Mouse (Mus musculus): ENCODE data around the gene Gdi1. TPM values are rescaled to one million over a fixed set of nuclear protein-coding genes. Genes with fewer than 3 reads are reported as not detected.
"Not testable (repeated sequence)": the region's sequence is repeated elsewhere in the genome, so short reads cannot be mapped to it uniquely, and the experiment has no call there.

Gdi1 gene
- polyA plus RNA-seq, 1 experiment = 160 TPM

GRCm38 (mm10) chrX:74328725-74329161, 23.9 kb downstream of the Gdi1 start, which contains the start of gene Plxna3:
Gene Plxna3 (plus strand): TSS chrX:74329066.
- peak within 1 kb of the TSS; percentile 34; the same call in 1 of the 2 replicates for H3K27ac ChIP-seq (ENCODE audit: insufficient read depth, low read depth, low read length)
- H3K4me3 ChIP-seq (ENCODE audit: insufficient read depth, low read length) = peak within 1 kb of the TSS; percentile 57

DNA sequence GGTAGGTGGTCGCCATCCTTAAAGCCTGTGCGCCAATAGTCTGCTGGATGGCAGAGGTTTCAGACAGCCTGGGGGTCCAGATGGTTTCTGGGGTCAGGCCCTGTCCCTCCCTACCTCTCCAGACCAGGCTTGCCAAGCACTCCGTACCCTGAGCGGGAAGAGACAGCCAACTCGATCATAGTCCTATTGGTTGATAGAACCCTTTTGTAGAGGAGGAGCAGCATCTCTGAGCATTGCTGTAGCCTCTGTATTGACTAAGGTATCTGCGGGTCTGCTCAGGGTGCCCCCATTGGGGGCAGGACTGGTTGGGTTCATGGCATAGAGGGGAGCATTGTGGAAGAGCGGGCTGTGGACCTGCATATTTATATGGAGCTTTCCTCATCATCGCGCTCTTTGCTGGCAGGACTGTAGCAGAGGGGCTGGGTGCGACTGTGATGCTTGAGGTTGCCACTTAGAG, 24.4 kb downstream of the Gdi1 start:
- Histone ChIP-seq H3K4me3 (ENCODE audit: insufficient read depth, low read length) (peak overlapping the region; percentile 57), H3K27ac (ENCODE audit: insufficient read depth, low read depth, low read length) (no peak overlapping the region), H3K4me1 (ENCODE audit: control insufficient read depth, insufficient read depth, low read length) (peaks cover 5% of the 10 kb centered on the region)
- TF ChIP-seq POLR2A (IDR thresholded peaks at IDR 0.05; ENCODE audit: borderline replicate concordance, low read depth, low read length) (no peak), CTCF (IDR thresholded peaks at IDR 0.05; ENCODE audit: low read depth, low read length) (no peak)

More at GRCm38 (mm10) chrX:74328725-74329161, 23.9 kb downstream of the Gdi1 start, which contains the start of gene Plxna3:
- peaks cover 5% of the 10 kb centered on the region for H3K4me1 ChIP-seq (ENCODE audit: control insufficient read depth, insufficient read depth, low read length)
- TF ChIP-seq CTCF (IDR thresholded peaks at IDR 0.05; ENCODE audit: low read depth, low read length) (no peak), POLR2A (IDR thresholded peaks at IDR 0.05; ENCODE audit: borderline replicate concordance, low read depth, low read length) (no peak)

DNA sequence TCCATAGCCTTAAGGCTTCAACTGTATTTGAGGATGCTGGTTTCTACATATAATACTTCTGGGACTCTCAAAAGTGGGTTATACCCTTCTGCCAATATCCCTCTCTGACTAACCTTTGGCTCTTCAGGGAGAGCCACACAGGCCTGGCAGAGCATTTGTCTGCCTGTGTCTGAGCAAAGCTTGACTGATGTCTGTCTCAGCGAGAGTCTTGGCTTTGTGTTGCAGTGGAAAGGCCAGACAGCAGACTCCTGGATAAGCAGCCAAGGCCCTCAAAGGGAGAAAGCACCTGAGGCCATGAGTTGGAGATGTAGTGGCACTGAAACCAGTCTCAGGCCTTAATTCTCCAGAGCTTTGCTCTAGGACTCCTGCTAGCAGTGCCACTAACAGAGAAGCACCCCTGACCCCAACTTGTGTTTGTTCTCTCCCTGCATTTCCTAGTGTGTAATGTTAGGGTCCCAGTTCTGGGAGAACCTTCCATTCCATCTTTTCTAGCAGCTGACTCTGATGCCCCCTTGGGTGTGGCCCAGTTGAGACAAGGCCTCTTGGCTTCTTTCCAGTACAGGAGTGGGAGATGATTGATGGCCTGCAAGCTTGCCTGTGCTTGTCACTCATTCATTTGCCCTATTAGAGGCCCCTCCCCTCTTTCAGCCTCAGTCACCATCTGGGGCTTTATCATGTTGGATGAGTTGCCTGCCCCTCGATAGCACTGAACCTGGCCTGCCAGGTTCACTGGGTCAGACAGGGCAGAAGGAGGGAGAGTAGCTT, 25.6 kb downstream of the Gdi1 start:
- H3K4me1 ChIP-seq (ENCODE audit: control insufficient read depth, insufficient read depth, low read length) = peaks cover 5% of the 10 kb centered on the region
- TF ChIP-seq POLR2A (IDR thresholded peaks at IDR 0.05; ENCODE audit: borderline replicate concordance, low read depth, low read length) (no peak), CTCF (IDR thresholded peaks at IDR 0.05; ENCODE audit: low read depth, low read length) (no peak)
- H3K27ac ChIP-seq (ENCODE audit: insufficient read depth, low read depth, low read length) = no peak overlapping the region
- H3K4me3 ChIP-seq (ENCODE audit: insufficient read depth, low read length) = no peak overlapping the region

- Histone ChIP-seq H3K4me3 (ENCODE audit: insufficient read depth, low read length) (peak overlapping the region; percentile 77), H3K27ac (ENCODE audit: insufficient read depth, low read depth, low read length) (no peak overlapping the region), H3K4me1 (ENCODE audit: control insufficient read depth, insufficient read depth, low read length) (no peaks in the 10 kb centered on the region)
- TF ChIP-seq CTCF (IDR thresholded peaks at IDR 0.05; ENCODE audit: low read depth, low read length) (no peak), POLR2A (IDR thresholded peaks at IDR 0.05; ENCODE audit: borderline replicate concordance, low read depth, low read length) (no peak)
Observed at GRCm38 (mm10) chrX:74352645-74353466, 48.1 kb downstream of the Gdi1 start.

DNA sequence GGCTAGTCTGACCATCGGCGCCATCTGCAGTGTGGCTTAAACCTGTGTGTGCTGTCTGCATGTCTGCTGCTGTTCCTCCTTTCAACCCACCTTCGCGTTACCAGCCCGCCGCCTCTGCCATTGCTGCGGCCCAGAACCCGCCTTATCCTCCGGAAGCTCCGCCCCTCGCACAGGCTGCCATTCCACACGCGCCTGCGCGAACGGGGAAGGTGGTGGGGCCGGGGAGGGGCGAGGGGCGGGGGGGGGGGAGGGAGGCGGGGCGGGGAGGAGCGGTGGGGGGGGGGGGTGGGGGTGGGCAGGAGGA, 48.6 kb downstream of the Gdi1 start, which contains the start of gene Lage3:
Gene Lage3, minus strand, starts transcription at position 152 of the 304 bp plus-strand sequence.
- Histone ChIP-seq H3K4me3 (ENCODE audit: insufficient read depth, low read length) (peak within 1 kb of the TSS; percentile 77), H3K27ac (ENCODE audit: insufficient read depth, low read depth, low read length) (no peak within 1 kb of the TSS)
- no peak for TF ChIP-seq POLR2A (IDR thresholded peaks at IDR 0.05; ENCODE audit: borderline replicate concordance, low read depth, low read length)
- no peak for TF ChIP-seq CTCF (IDR thresholded peaks at IDR 0.05; ENCODE audit: low read depth, low read length)

GRCm38 (mm10) chrX:74357069-74357468, 52.3 kb downstream of the Gdi1 start:
- not testable (repeated sequence) for H3K27ac ChIP-seq (ENCODE audit: insufficient read depth, low read depth, low read length); H3K4me1 ChIP-seq (ENCODE audit: control insufficient read depth, insufficient read depth, low read length); H3K4me3 ChIP-seq (ENCODE audit: insufficient read depth, low read length)

More for the DNA sequence above, 48.6 kb downstream of the Gdi1 start, which contains the start of gene Lage3:
- no peaks in the 10 kb centered on the region for H3K4me1 ChIP-seq (ENCODE audit: control insufficient read depth, insufficient read depth, low read length)

GRCm38 (mm10) chrX:74359171-74359570, 54.4 kb downstream of the Gdi1 start:
- no peak for TF ChIP-seq CTCF (IDR thresholded peaks at IDR 0.05; ENCODE audit: low read depth, low read length)
- TF ChIP-seq POLR2A (IDR thresholded peaks at IDR 0.05; ENCODE audit: borderline replicate concordance, low read depth, low read length) = no peak
- no peaks in the 10 kb centered on the region for H3K4me1 ChIP-seq (ENCODE audit: control insufficient read depth, insufficient read depth, low read length)
- no peak overlapping the region for H3K4me3 ChIP-seq (ENCODE audit: insufficient read depth, low read length)
- H3K27ac ChIP-seq (ENCODE audit: insufficient read depth, low read depth, low read length) = no peak overlapping the region

Other genes with a start within 250 kb of the Gdi1 start
- not detected in 2 replicates for gene Opn1mw, start 177.5 kb upstream of the Gdi1 start, polyA plus RNA-seq (2012; ENCODE audit: insufficient read depth, insufficient read length, missing spikeins)
- gene Mecp2, start 169.6 kb upstream of the Gdi1 start, polyA plus RNA-seq (2012; ENCODE audit: insufficient read depth, insufficient read length, missing spikeins) = 26.2 and 27.3 TPM in 2 replicates
- gene Tex28, start 137.2 kb upstream of the Gdi1 start, polyA plus RNA-seq (2012; ENCODE audit: insufficient read depth, insufficient read length, missing spikeins) = not detected in 2 replicates
- not detected in 2 replicates for gene Tktl1, start 127.7 kb upstream of the Gdi1 start, polyA plus RNA-seq (2012; ENCODE audit: insufficient read depth, insufficient read length, missing spikeins)
- 326 and 442 TPM in 2 replicates for gene Flna, start 55.2 kb upstream of the Gdi1 start, polyA plus RNA-seq (2012; ENCODE audit: insufficient read depth, insufficient read length, missing spikeins)
- gene Emd, start 50.3 kb upstream of the Gdi1 start, polyA plus RNA-seq (2012; ENCODE audit: insufficient read depth, insufficient read length, missing spikeins) = 61.4 and 66.9 TPM in 2 replicates
- gene Rpl10, start 34.2 kb upstream of the Gdi1 start, polyA plus RNA-seq (2012; ENCODE audit: insufficient read depth, insufficient read length, missing spikeins) = 136 and 172 TPM in 2 replicates
- 74.6 and 79.4 TPM in 2 replicates for gene Taz, start 23.1 kb upstream of the Gdi1 start, polyA plus RNA-seq (2012; ENCODE audit: insufficient read depth, insufficient read length, missing spikeins)
- 274 and 292 TPM in 2 replicates for gene Dnase1l1, start 22.7 kb upstream of the Gdi1 start, polyA plus RNA-seq (2012; ENCODE audit: insufficient read depth, insufficient read length, missing spikeins)
- gene Atp6ap1, start 7.9 kb upstream of the Gdi1 start, polyA plus RNA-seq (2012; ENCODE audit: insufficient read depth, insufficient read length, missing spikeins) = 529 and 540 TPM in 2 replicates
- gene Fam50a, start 8.0 kb downstream of the Gdi1 start, polyA plus RNA-seq (2012; ENCODE audit: insufficient read depth, insufficient read length, missing spikeins) = 76.2 and 87.8 TPM in 2 replicates
- 2.5 and 3.8 TPM in 2 replicates for gene Plxna3, start 24.1 kb downstream of the Gdi1 start, polyA plus RNA-seq (2012; ENCODE audit: insufficient read depth, insufficient read length, missing spikeins)
- gene Lage3, start 48.6 kb downstream of the Gdi1 start, polyA plus RNA-seq (2012; ENCODE audit: insufficient read depth, insufficient read length, missing spikeins) = 45.1 and 50.3 TPM in 2 replicates
- 20.5 and 23.7 TPM in 2 replicates for gene Ubl4a, start 68.2 kb downstream of the Gdi1 start, polyA plus RNA-seq (2012; ENCODE audit: insufficient read depth, insufficient read length, missing spikeins)
- 13.5 and 15.2 TPM in 2 replicates for gene Slc10a3, start 68.4 kb downstream of the Gdi1 start, polyA plus RNA-seq (2012; ENCODE audit: insufficient read depth, insufficient read length, missing spikeins)
- gene Fam3a, start 88.3 kb downstream of the Gdi1 start, polyA plus RNA-seq (2012; ENCODE audit: insufficient read depth, insufficient read length, missing spikeins) = 22.2 and 26.8 TPM in 2 replicates
- gene Ikbkg, start 88.3 kb downstream of the Gdi1 start, polyA plus RNA-seq (2012; ENCODE audit: insufficient read depth, insufficient read length, missing spikeins) = 28.4 and 34.5 TPM in 2 replicates
- 156 and 180 TPM in 2 replicates for gene G6pdx, start 124.2 kb downstream of the Gdi1 start, polyA plus RNA-seq (2012; ENCODE audit: insufficient read depth, insufficient read length, missing spikeins)
- gene Gm6880, start 176.4 kb downstream of the Gdi1 start, polyA plus RNA-seq (2012; ENCODE audit: insufficient read depth, insufficient read length, missing spikeins) = not detected in 2 replicates